Mouse (Mus musculus): ENCODE results near the gene Sat1.

Gene Sat1

GRCm38 (mm10) chrX:155163553-155163952 is 52.7 kb downstream of the Sat1 start:
- no peak for DNase-seq
